Mouse (Mus musculus): ENCODE measurements around the gene Hnrnpa2b1.

The Hnrnpa2b1 gene

GRCm38 (mm10) chr6:51469715-51470310, at the start of gene Hnrnpa2b1:
Gene Hnrnpa2b1 (minus strand): TSS chr6:51469894.
- ChIA-PET CTCF (interaction anchor here (0.6 to 2.5 kb wide), 6 partner anchors 39 to 1361 kb away, joined by 3 to 10 read pairs (median 3); no protein-coding TSS in a partner anchor), POLR2A (interaction anchor here (0.5 to 17.3 kb wide), 88 partner anchors 8 to 750 kb away, joined by 3 to 383 read pairs (median 6); partner anchors contain the start of genes Nfe2l3 (in 4 of the 4), Skap2 (in 3 of the 4) and Snx10 (in 2 of the 4))

GRCm38 (mm10) chr6:51514860-51515259, 45.2 kb upstream of the Hnrnpa2b1 start:
- POLR2A ChIA-PET = interaction anchor here in 1 of 4 experiments (0.9 to 2.1 kb wide), 4 partner anchors 8 to 46 kb away, joined by 3 to 10 read pairs (median 4); partner anchors contain the start of genes Cbx3, Hnrnpa2b1 and Snx10

DNA sequence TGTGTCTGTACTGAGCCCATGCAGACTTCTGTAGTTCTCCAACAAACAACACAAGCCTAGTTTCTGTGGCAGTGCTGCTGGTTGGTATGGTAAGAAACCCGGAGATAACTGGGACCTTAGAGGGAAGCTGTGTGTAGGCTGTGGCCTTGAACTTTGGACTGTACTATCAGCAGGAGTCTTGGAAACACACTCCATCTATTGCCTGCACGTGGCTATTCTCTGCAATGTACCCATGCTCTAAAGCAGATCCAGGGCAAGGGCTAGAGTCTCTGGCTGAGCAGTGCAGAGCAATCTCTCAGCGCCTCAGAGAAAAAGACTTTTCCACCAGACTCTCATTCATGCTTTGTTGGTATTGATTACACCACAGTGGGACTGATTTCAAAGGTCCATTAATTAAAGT, 44.1 kb upstream of the Hnrnpa2b1 start:
- ChIA-PET POLR2A (interaction anchor here in 2 of 4 experiments (0.7 to 2.1 kb wide), 2 partner anchors 44 kb away, joined by 4 to 10 read pairs; partner anchors contain the start of genes Hnrnpa2b1 (in 2 of the 2) and Cbx3 (in 1 of the 2)), CTCF (interaction anchor here in 3 of 4 experiments (0.6 to 0.7 kb wide), 3 partner anchors 10 to 710 kb away, joined by 3 to 4 read pairs (median 4); no protein-coding TSS in a partner anchor)

More at GRCm38 (mm10) chr6:51514860-51515259, 45.2 kb upstream of the Hnrnpa2b1 start:
- CTCF ChIA-PET = no interaction called here

DNA sequence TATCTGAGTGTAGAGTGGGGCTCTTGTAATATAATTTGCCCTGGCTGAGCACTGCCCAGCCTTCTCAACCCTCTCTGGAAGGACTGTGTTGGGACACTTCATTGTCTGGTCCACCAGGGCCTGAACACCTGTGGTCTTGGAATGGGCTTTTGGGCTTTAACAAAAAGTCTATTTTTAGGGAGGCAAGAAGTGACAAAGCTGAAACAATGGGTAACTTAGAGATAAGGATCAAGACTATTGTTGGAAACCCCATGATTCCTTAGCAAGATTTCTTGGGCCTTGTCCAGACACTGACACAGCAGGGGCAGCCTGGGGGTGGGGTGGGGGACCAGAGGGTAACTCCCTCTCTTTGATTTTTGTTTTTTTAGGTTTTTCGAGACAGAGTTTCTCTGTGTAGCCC, 41.3 kb upstream of the Hnrnpa2b1 start:
- POLR2A ChIA-PET = interaction anchor here (0.6 to 8.2 kb wide), 21 partner anchors 13 to 730 kb away, joined by 3 to 113 read pairs (median 11); partner anchors contain the start of genes Hnrnpa2b1 (in 4 of the 4), Cbx3 (in 3 of the 4) and Snx10 (in 3 of the 4)

DNA sequence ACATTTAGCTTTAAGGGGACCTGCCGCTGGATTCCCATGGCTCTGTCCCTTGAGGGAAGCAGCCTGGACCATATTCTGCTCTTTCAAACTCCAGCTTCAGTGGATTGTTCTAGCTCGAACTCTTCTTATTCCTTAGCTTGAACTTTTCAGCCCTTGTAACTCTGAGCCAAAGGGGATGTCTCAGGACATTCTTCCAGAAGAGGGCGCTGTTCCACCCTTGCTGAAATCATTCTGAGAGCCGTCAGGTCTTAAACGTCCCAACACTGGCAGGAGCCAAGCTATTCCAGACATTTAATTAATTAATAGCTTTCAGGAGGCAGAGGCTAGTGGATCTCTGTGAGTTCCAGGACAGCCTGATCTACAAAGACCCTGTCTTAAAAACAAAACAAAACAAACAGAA, 40.4 kb upstream of the Hnrnpa2b1 start:
- CTCF ChIA-PET = interaction anchor here (0.5 to 4.2 kb wide), 106 partner anchors 8 to 1366 kb away, joined by 3 to 92 read pairs (median 4); partner anchors contain the start of genes Snx10 (in 3 of the 4), Cbx3 (in 1 of the 4), Hnrnpa2b1 (in 1 of the 4) and Hoxa7 (in 1 of the 4)
- POLR2A ChIA-PET = interaction anchor here (0.5 to 8.2 kb wide), 53 partner anchors 10 to 720 kb away, joined by 3 to 113 read pairs (median 5); partner anchors contain the start of genes Hnrnpa2b1 (in 4 of the 4), Cbx3 (in 3 of the 4), Snx10 (in 3 of the 4) and Nfe2l3 (in 2 of the 4)

More for the DNA sequence above, 41.3 kb upstream of the Hnrnpa2b1 start:
- CTCF ChIA-PET = interaction anchor here (0.6 to 4.2 kb wide), 15 partner anchors 9 to 1146 kb away, joined by 3 to 92 read pairs (median 8); partner anchors contain the start of genes Snx10 (in 2 of the 4) and Hnrnpa2b1 (in 1 of the 4)

DNA sequence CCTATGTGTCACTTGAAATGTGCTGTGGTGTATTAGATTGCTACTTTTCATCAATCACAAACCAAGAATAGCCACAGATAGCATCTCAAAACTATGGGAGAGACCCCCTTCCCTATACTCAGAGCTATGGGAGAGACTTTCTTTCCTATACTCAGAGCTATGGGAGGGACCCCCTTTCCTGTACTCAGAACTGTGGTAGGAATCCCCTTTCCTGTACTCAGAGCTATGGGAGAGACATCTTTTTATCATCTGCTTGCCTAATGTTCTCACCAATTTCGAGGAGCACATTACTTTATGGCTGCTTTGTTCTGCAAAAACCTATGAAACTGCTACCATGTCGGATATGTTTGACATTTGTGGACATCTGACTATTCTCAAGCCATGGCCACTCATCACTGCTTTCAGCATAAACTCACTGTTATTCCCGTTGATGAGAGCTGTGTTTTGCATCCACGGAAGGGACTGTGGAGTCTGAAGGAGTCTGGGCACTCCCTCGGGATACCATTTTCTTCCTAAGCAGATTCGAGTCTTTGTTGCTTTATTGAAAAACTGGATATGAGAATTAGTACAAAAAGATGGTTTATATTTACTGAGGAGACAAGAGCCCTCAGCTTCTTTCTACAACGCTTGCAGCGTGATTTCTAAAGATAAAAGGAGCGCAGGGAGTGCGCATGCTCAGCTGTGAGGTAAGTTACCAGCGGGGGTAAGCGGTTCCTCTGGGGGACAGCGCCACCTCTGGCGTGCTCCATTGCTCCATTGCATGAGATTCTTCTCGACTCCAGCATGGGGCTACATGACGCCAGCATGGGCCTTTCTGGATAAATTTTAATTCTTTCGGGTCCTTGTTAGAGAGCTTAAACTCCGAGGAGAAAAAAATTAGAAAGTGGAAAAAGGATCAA, 39.3 kb upstream of the Hnrnpa2b1 start:
- CTCF ChIA-PET = interaction anchor here (0.5 to 4.2 kb wide), 76 partner anchors 8 to 1455 kb away, joined by 3 to 92 read pairs (median 4); partner anchors contain the start of genes Snx10 (in 3 of the 4), Hoxa7 (in 1 of the 4) and Nfe2l3 (in 1 of the 4)
- POLR2A ChIA-PET = interaction anchor here (0.5 to 8.2 kb wide), 65 partner anchors 11 to 721 kb away, joined by 3 to 113 read pairs (median 5); partner anchors contain the start of genes Hnrnpa2b1 (in 4 of the 4), Cbx3 (in 3 of the 4), Nfe2l3 (in 2 of the 4) and Snx10 (in 2 of the 4)

- CTCF ChIA-PET = interaction anchor here in 3 of 4 experiments (0.5 to 4.2 kb wide), 6 partner anchors 19 to 296 kb away, joined by 3 to 71 read pairs (median 7); no protein-coding TSS in a partner anchor
- POLR2A ChIA-PET = interaction anchor here (0.5 to 8.2 kb wide), 21 partner anchors 10 to 124 kb away, joined by 3 to 113 read pairs (median 10); partner anchors contain the start of genes Cbx3 (in 3 of the 4), Hnrnpa2b1 (in 3 of the 4) and Snx10 (in 2 of the 4)
These were observed 37.9 kb upstream of the Hnrnpa2b1 start for GRCm38 (mm10) chr6:51507556-51507955.

DNA sequence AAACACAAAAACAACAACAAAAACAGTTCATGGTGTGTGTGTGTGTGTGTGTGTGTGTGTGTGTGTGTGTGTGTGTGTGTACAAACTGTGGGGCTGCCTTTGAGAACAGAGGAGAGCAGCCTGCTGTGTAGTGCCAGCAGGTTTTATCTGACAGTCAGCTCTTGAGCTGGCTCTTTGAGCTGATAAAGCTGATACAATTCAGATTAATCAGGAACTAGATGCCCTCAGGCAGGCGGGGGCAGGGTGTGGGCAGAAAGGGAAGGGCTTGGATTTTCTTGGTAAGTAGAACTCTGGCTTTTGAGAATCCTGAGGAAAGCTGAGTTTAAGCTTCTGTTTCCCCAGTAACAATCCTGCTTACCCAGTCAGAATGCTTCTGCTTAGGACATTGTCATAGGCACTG, 36.0 kb upstream of the Hnrnpa2b1 start:
- CTCF ChIA-PET = interaction anchor here in 3 of 4 experiments (0.6 to 1.0 kb wide), 3 partner anchors 38 to 261 kb away, joined by 4 to 5 read pairs (median 4); no protein-coding TSS in a partner anchor
- POLR2A ChIA-PET = interaction anchor here (0.6 to 8.2 kb wide), 11 partner anchors 14 to 1396 kb away, joined by 3 to 113 read pairs (median 5); partner anchors contain the start of genes Cbx3 (in 1 of the 4), Hnrnpa2b1 (in 1 of the 4), Mpp6 (in 1 of the 4) and Snx10 (in 1 of the 4)

DNA sequence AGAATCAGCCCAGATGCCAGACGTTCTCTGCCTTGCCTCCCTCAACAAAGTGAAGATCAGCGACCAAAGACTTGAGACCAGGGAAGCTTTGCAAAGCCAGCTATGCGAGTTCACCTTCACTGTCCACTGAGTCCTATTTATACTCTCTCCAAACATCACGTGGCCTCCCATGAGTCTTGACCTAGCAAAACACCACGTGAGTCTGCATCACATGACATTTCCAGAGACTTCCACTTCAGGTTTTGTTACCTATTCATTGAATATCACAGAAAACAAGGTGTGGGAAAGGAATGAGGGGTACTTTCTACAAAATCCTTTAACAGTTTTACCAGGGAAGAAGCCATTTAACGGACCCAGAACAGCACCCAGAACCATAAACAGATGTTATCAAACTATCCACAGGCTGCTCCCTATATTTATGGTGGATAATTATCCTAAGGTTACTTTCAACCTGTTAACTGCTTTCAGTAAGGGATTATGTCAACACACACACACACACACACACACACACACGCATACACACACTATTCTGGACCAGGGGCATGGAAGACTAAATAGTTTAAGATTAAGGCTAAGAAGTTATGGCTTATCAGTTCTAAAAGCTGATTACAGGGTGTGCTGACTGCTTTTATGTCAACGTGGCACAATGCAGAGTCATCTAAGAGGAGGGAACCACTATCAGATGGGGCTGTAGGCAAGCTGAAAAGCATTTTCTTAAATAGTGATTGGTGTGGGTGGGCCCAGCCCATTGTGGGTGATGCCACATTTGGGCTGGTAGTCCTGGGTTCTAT, 27.8 kb upstream of the Hnrnpa2b1 start:
- ChIA-PET CTCF (interaction anchor here in 1 of 4 experiments (2.4 kb wide), 1 partner anchor 12 kb away, joined by 7 read pairs; no protein-coding TSS in a partner anchor), POLR2A (interaction anchor here in 2 of 4 experiments (0.5 to 4.0 kb wide), 11 partner anchors 10 to 118 kb away, joined by 3 to 29 read pairs (median 4); partner anchors contain the start of genes Cbx3 (in 2 of the 2) and Hnrnpa2b1 (in 2 of the 2))

DNA sequence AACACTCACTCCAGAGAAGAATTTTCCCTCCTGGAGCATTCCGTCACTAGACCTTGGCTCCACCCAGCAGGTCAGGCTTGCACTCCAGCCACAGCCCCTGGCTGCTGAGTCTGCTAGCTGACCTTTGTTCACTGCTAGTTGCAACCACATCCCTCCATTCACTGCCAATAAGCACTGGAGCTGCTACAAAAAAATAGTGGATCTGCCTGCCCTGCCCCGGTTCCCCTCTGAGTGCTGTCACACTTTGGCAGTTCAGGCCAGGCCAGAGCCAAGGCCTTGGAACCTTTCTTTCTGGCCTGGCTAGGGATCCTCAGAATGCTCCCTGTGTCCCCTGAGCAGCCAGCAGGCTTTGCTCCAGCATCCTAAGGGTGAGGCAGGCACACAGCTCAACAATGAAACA, 20.1 kb upstream of the Hnrnpa2b1 start:
- ChIA-PET CTCF (interaction anchor here in 3 of 4 experiments (0.7 to 3.6 kb wide), 3 partner anchors 19 to 146 kb away, joined by 5 to 23 read pairs (median 5); no protein-coding TSS in a partner anchor), POLR2A (interaction anchor here (0.5 to 9.2 kb wide), 30 partner anchors 9 to 1022 kb away, joined by 3 to 190 read pairs (median 4); partner anchors contain the start of genes Hnrnpa2b1 (in 3 of the 4) and Cbx3 (in 2 of the 4))

- ChIA-PET POLR2A (interaction anchor here in 2 of 4 experiments (0.9 to 9.2 kb wide), 14 partner anchors 7 to 57 kb away, joined by 3 to 190 read pairs (median 12); partner anchors contain the start of genes Cbx3 (in 2 of the 2) and Hnrnpa2b1 (in 2 of the 2)), CTCF (interaction anchor here in 1 of 4 experiments (3.1 kb wide), 1 partner anchor 93 kb away, joined by 14 read pairs; no protein-coding TSS in a partner anchor)
These were observed 17.0 kb upstream of the Hnrnpa2b1 start for GRCm38 (mm10) chr6:51486731-51487130.

DNA sequence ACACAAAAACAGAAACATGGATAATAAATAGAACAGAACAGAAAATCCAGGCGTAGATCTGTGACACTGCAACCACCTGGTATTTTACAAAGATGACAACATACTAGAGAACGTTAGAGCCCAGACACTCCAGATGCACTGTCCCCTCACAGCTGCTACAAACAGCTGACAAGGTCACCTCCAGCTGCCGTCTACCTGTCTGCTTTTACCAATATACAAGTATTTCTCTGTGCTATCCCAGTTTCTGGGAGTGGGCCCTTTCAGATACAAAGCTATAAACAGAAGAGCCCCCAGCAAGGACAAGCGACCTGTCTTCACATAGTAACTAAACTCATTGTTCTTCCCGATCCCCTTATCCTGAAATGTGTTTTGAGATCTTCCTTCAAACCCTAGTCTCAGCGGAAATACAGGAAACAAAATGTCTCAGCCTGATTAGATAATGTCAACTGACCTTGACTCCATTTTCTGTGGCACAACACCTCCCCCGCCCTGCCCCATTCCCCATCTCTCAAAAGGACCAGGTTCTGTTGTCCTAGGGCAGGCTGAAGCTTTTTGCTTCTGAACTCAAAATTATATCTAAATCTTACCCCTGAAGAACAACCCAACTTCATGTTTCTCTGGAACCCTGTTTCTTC, 16.5 kb upstream of the Hnrnpa2b1 start:
- POLR2A ChIA-PET = interaction anchor here (0.7 to 9.2 kb wide), 18 partner anchors 6 to 1106 kb away, joined by 3 to 190 read pairs (median 6); partner anchors contain the start of genes Hnrnpa2b1 (in 3 of the 4) and Cbx3 (in 2 of the 4)
- CTCF ChIA-PET = interaction anchor here in 3 of 4 experiments (1.0 to 3.1 kb wide), 4 partner anchors 23 to 94 kb away, joined by 4 to 14 read pairs (median 7); no protein-coding TSS in a partner anchor

DNA sequence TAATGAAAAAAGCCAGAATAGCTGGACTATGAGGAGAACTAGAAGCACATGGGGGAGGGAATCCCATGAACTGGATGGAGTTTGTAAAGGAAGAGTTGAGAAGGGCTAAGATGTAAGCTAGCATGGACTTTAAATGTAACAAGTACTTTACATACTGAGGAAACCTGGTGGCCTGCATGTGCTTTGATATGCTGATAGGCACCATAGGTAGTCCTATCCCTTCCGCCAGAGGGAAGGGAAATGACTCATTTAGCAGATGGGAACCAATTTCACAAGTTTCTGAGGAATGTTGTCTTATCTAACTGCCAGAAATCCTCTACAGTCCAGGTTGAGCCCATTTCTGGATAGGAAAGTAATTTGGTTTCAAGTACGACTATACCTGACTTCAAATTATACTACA, 16.0 kb upstream of the Hnrnpa2b1 start:
- CTCF ChIA-PET = interaction anchor here in 3 of 4 experiments (1.0 to 3.1 kb wide), 4 partner anchors 23 to 95 kb away, joined by 4 to 14 read pairs (median 7); no protein-coding TSS in a partner anchor
- POLR2A ChIA-PET = interaction anchor here (0.7 to 9.2 kb wide), 15 partner anchors 11 to 1107 kb away, joined by 3 to 190 read pairs (median 7); partner anchors contain the start of genes Hnrnpa2b1 (in 3 of the 4) and Cbx3 (in 2 of the 4)

GRCm38 (mm10) chr6:51484556-51484955, 14.9 kb upstream of the Hnrnpa2b1 start:
- POLR2A ChIA-PET = interaction anchor here (0.7 to 9.2 kb wide), 19 partner anchors 10 to 662 kb away, joined by 3 to 190 read pairs (median 4); partner anchors contain the start of genes Cbx3 (in 3 of the 4) and Hnrnpa2b1 (in 3 of the 4)

DNA sequence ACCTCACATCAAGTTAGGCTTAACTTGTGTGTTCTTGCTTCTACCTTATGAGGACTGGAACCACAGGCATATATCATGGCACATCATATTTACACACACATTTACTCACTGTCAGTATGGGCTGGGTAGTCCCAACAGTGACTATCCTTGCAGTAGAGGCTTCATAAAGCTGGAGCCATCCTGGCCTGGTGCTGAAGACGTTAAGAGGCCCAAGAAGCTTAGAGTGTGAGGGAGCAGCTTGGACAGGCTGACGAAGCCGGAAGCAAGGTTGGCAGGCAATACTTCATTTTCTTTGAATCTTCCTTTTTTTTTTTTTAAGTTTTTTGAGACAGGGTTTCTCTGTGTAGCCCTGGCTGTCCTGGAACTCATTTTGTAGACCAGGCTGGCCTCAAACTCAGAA, 14.2 kb upstream of the Hnrnpa2b1 start:
- CTCF ChIA-PET = interaction anchor here in 3 of 4 experiments (0.9 to 3.1 kb wide), 6 partner anchors 24 to 277 kb away, joined by 3 to 14 read pairs (median 7); no protein-coding TSS in a partner anchor
- POLR2A ChIA-PET = interaction anchor here (0.7 to 9.2 kb wide), 16 partner anchors 10 to 121 kb away, joined by 3 to 190 read pairs (median 4); partner anchors contain the start of genes Cbx3 (in 3 of the 4) and Hnrnpa2b1 (in 3 of the 4)

More at GRCm38 (mm10) chr6:51484556-51484955, 14.9 kb upstream of the Hnrnpa2b1 start:
- CTCF ChIA-PET = interaction anchor here (0.6 to 3.1 kb wide), 15 partner anchors 24 to 1603 kb away, joined by 3 to 14 read pairs (median 3); no protein-coding TSS in a partner anchor

Measured in embryonic stem cell, embryonic (primary cell).